Mouse (Mus musculus) heart, embryonic 15.5 days (tissue): Measurements from ENCODE around the gene Urad. TPM values are rescaled to one million over a fixed set of nuclear protein-coding genes. Genes with fewer than 3 reads are reported as not detected.

ENCODE experiments used
- microRNA-seq: library from miRNA; unstranded; fragments of <30 nt; microRNA quantifications from one replicate; pipeline ENCODE4, GENCODE M21; 2016
- polyA plus RNA-seq: library from polyadenylated mRNA; unstranded; fragments of >200 nt; fragmentation: Nextera tagmentation; extraction: Ambion mirVana; gene quantifications from 2 replicates; pipeline ENCODE4 v1.2.1, GENCODE M21; 2015

The Urad gene
- polyA plus RNA-seq, 1 experiment from 2014 or later = not detected

Small RNA genes lying within 50 kb of the gene (microRNA-seq; reads per million reads assigned to microRNA genes)
- not detected for gene Mir7k

Other genes starting within 250 kb of the Urad start
- 11.2 and 14.2 TPM in 2 replicates for gene Lnx2, start 245.9 kb downstream of the Urad start, polyA plus RNA-seq
- gene Polr1d, start 245.4 kb downstream of the Urad start, polyA plus RNA-seq = 84.3 and 85.2 TPM in 2 replicates
- not detected in 2 replicates for gene Gsx1, start 133.7 kb downstream of the Urad start, polyA plus RNA-seq
- not detected in 2 replicates for gene Pdx1, start 52.5 kb downstream of the Urad start, polyA plus RNA-seq
- not detected in 2 replicates for gene Cdx2, start 15.2 kb downstream of the Urad start, polyA plus RNA-seq
- gene Flt3, start 78.0 kb upstream of the Urad start, polyA plus RNA-seq = 0.09 and 0.24 TPM in 2 replicates
- 43.2 and 43.5 TPM in 2 replicates for gene Pan3, start 107.7 kb upstream of the Urad start, polyA plus RNA-seq